Mouse (Mus musculus) heart, postnatal 25 days (tissue): ENCODE measurements at regions not wholly inside any gene's neighbourhood (a gene's known extent, or its start where the extent isn't known, plus 50 kb on each side); places are given as distances from the start of the nearest gene placed in this dataset.

Source experiments
- DNase-seq: peaks from one replicate; pipeline ENCODE4 v3.0.0; 2022; ENCODE audit warnings: low spot score
- intact Hi-C: fragments of 180-260 bp; cut with DNase I; formaldehyde crosslinking; loops from one replicate; pipeline ENCODE4 v1.15.1; 2025

DNA sequence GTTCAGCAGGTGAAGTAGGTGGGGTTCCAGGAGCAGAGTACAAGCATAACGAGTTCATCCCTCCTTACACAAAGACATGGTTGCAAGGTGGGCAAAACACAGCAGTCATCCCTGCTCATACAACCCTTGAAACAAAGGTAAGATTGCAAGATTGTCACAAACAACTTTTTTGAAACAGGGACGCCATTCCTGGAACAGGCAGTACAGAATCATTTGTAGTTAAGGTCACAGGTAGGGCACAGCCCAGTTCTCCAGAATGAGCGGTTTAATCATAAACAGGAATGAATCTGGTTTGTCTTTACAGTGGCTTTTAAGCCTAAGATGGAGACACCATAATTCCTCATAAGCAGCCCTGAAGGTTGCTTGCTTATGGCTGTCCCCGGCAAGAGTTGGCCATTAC is 150.1 kb upstream of the Plcz1 start:
- intact Hi-C loops: no loop called here

DNA sequence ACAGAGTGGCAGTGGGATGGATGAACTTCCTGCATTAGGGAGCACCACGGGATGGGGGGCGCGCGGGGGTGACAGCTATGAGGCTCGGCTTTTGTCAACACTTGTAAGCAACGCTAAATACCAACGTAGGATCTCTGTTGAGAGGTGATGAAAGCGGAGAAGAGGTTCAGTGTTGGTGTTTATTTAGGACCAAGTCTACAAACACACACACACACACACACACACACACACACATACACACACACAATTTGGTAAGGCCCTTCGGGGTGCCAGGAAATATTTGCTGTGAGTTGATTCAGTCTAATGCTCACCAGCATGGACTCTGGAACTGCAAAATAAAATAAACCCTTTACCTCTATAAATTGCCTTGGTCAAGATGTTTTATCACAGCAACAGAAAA is 148.3 kb upstream of the Plcz1 start:
- DNase-seq: no peak
- intact Hi-C loops: no loop called here

More for the DNA sequence above, 150.1 kb upstream of the Plcz1 start:
- DNase-seq: no peak

DNA sequence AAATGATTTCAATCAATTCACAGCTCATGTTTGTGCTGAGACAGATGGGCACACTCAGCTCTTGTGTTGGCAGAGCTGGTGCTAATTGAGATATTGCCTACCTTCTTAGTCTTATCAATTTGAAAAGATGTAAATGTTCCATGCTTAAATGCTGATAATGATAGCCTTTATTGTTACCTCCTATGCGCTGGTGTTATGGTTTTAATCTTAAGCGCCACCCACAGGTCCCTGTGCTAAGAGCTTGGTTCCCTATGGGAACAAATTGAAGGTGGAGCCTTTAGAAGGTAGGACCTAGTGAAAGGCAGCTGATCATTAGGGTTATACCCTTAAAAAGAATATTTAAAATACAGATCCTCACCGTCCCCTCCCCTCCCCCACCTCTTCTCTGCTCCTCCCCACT is 146.5 kb upstream of the Plcz1 start:
- DNase-seq: no peak
- intact Hi-C loops: no loop called here

DNA sequence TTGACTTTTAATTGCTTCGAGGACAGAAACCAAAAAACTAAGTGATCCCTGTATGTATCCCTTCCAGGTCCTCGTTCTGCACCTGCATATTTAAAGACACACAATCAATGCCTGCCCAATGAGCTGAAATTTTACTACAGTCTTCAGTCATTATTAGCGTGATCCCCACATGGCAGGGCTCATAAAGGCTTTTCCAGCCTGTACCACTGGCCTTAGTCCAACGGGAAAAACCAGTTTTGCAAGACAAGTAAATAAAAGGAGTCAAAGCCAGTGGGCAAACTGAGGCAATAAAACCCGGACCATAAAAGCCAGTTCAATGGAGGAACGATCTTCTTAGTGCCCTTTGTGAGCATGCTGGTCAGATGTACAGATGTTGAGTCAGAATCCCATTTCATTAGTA is 145.8 kb upstream of the Plcz1 start:
- DNase-seq: no peak
- intact Hi-C loops: no loop called here

DNA sequence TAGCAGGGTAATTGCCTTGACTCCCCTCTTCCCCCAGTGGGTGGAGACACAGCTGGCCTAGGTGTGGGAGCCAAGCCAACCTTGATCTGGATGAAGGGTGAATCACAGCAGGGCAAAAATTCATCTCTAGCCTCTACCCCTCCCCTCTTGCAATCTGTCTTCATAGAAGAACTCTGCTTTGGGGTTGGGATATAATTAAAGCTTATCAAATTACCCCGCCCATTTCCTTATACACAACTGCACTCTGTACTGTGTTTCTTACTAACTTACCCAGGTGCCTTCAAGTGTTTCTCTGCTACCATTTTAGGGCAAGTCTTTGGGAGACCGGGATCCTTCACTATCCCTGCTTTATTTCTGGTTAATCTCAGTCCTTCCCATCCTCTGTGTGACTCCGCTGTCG is 138.7 kb upstream of the Plcz1 start:
- no peak for DNase-seq
- intact Hi-C loops: no loop called here

DNA sequence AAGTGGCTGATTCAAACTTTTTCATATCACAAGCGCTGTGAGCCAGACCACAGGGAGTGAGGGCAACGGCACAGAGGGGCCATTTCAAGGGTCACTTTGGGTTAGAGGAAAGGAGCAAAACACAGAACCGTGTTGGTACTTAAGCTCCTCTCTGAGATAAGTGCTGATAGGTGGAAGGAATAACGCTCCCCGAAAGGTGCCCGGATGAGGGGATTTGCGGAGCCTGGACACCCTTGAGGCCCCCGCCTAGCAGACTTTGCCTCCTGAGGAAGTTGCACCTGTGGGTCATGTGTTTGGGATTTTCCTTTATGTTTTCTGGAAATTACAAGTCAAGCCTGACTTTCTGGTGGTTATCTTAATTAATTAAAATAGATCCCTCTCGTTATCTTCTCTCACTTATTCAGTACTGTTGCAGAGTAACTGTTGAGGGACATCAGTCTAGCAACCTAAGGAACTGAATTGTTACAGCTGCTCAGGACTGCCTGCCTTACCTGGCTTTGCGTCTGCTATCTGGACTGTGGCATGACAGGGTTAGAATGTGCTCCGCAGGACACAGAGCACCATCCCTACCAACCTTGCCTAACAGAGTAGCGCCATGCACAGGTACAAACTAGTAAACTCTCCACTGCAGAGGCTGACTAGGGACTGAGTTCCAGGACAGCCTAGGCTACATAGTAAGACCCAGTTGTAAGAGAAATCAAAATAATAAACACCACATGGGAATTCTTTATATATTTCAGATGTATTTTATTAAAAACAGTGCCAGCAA is 137.4 kb upstream of the Plcz1 start:
- no peak for DNase-seq
- intact Hi-C loops: no loop called here

DNA sequence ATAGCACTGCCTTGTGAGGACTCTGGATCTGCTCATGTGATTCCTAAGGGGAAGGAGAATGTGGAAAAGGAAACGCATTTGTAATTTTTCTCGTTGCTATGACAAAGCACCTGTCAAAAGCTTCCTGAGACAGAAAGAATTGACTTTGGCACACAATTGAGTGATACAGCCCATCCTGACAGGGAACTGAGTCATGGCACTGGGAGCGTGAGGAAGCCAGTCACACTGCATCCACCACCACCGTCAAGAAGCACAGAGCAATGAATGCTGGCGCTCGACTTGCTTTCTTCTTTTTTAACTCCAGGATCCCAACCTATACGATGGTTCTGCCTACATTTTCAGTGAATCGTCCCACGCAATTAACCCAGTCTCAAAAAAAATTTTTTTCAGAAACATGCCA is 131.5 kb upstream of the Plcz1 start:
- intact Hi-C loops: no loop called here
- no peak for DNase-seq

DNA sequence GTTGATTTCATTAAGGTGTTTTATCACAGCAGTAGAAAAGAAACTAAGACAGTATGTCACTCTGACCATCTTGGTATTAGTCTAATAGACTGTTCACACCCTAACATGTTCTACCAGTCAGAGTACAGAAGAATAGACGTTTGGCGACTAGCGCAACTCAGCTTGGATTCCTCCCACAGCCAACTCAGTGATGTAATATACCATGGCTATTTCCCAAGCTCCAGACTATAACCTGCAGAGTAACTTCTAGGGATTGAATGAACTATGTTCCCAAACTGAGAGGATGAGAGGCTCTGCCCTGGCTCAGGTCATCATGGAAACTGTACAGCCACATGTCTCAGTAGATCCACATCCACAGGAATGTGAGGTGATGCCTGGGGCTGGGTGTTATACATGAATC is 128.6 kb upstream of the Plcz1 start:
- intact Hi-C loops: no loop called here

DNA sequence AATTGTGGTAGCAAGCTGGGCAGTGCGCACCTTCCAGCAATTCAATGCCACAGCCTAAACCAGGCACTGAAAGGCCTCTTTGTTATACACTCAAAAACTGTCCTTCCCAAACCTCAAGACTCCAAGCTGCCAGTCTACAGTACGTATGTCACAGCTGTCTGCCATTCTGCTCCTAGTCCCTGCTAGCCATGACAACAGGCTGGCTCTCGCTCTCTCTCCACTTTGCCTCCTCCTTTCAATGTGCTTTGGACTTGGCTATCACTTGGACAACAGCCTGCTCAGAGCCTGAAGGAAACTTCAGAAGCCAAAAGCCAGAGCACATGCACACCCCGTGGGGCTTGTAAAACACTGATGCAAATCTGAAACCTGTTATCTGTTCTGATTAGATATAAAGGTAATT is 125.9 kb upstream of the Plcz1 start:
- intact Hi-C loops: no loop called here
- DNase-seq: no peak

More for the DNA sequence above, 128.6 kb upstream of the Plcz1 start:
- no peak for DNase-seq

DNA sequence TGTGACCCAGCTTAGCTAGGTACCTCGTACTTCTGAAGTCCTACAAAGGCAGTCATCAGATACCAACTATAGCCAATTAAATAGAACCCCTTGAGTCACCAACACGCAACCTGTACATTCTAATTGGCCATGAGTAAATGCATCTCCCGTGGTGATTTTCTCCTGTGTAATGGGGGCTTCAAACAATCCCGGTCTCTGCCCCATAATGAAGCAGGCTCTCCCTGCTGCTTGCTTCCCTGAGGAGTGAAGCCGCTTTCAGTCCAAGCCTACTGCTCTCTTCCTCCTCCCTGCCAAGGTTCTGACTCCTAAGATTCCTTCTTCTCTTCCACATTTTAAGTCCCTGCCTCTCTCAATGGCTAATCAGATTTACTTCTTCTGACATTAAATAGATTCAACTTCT is 121.5 kb upstream of the Plcz1 start:
- DNase-seq: no peak
- intact Hi-C loops: no loop called here

DNA sequence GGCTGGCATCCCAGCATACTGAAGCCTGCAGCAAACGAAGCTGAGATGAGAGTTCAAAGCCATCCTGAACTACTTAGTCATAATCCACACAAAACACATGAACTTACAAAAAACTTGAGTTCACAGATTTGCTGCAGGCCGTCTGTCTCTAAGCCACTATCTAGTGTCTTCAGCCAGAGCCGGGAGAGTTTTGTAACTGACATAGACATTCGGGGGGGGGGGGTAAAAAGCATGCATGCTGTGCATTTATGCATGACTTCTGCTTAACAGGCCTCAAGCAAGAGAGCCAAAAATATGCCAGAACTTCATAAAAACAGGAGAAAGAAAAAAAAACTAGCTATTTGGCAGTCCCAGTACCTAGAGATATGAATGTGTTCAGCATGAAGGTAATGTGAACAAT is 120.2 kb upstream of the Plcz1 start:
- intact Hi-C loops: no loop called here
- no peak for DNase-seq

DNA sequence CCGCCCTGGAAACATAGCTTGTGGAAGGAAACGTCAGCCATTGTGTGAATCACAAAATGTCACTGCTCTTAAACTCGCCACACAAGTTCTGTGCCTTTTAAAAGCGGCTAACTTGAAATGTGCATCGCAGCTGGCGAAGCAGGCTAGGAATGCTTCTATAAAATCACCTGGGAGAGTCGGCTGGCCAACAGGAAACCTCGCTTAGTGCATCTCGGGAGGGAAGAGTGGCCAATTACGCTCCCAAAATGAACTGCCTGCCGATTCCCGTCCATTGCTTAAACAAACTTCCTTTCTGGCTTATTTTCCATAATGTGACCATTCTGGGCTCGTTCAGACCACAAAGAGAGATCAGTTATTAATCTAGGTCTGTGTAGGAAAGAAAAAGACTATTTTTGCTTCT is 119.7 kb upstream of the Plcz1 start:
- DNase-seq: no peak

DNA sequence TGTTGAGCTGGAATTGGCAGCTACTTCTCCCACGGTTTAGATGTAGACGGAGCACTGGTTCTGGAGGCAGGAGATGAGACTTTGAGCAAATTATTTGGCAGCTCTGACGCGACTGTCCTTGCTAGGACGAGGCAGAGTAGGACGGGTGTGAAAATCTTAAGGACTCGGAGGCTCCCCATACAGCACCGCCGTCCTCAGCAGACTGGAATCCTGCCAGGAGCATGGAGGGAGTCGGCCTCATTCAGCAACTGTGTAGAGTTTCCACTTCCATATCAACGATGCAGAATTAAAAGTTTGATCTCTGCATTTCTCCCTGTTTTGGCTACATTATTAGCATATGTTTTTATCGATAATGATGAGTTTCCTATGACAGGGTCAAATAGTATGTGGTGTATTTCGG is 117.7 kb upstream of the Plcz1 start:
- intact Hi-C loops: no loop called here
- no peak for DNase-seq

More for the DNA sequence above, 119.7 kb upstream of the Plcz1 start:
- intact Hi-C loops: no loop called here

DNA sequence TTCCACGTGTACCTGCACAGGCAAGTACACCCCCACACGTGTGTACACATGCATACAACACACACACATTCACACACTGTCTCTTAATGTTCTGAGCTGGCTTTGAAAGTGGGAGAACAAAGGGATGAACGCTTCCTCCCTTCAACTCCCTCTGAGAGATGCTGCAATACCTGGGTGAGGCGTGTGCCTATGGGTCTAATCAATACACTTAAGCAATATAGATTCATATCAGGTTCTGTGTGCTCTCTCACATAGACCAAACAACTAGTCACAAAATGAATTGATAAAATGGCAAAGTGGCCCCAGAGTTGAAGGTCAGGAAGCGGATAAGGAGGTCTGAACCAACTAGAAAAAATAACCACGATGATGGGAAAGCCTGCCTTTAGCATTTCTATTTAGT is 116.1 kb upstream of the Plcz1 start:
- intact Hi-C loops: no loop called here
- no peak for DNase-seq

DNA sequence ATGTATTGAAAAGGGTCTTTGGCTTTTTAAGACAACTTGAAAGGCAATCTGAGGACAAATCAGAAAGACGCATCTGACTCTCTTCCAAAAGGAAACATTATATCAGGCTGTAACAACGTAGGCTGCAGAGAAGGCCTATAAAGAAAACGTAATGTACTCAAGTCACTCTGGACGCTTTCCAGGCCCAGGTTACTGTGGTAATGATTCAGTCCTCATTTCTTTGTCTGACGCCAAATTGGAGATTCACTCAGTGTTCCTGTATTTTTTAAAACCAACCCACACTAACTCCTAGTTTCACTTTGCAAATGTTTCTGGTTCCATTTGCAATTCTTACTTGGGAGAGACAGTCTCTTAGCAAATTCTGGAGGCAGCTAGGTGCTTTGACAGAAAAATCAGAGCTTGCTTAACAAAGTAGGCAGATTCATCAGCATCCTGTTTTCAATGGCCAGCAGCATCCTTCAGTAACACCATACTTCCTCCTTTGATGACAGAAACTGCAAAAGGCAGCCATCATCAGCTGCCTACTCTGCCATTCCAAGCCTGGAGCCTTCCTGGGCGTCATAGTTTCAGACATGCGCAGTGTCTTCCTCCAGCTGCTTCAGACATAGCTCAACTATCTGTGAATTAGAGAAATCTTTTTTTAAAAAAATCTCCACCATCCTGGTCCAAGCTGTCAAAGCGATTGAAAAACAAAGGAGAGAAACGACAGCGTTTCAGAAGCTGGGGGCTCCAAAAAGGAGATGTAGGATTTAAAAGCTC is 111.3 kb upstream of the Plcz1 start:
- intact Hi-C loops: no loop called here
- DNase-seq: no peak

DNA sequence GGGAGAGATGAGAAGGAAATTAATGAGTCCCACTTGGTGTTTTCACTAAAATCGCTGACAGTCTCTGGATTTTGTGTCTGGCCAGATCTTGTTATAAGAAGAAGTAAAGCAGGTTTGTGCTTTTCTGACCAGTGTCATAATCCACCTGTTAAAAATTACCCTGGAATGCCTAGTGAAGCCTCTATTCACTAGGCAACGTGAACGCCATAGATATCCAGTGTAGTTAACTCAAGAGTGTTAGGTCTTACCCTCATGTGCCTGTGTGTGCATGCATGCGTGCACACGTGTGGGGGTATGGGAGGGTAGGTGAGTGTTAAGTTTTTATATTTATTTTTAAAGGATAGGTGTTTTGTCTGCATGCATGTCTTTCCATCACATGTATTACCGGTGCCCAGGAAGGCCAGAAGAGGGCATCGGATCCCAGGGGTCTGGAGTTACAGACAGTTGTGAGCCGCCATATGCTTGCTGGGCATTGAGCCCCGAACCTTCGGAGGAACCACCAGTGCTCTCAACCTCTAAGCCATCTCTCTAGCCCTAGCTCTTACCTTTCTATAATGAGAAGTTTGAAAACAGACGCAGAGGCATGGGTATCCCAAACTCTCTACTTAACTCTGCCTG is 107.5 kb upstream of the Plcz1 start:
- DNase-seq: no peak
- intact Hi-C loops: no loop called here

DNA sequence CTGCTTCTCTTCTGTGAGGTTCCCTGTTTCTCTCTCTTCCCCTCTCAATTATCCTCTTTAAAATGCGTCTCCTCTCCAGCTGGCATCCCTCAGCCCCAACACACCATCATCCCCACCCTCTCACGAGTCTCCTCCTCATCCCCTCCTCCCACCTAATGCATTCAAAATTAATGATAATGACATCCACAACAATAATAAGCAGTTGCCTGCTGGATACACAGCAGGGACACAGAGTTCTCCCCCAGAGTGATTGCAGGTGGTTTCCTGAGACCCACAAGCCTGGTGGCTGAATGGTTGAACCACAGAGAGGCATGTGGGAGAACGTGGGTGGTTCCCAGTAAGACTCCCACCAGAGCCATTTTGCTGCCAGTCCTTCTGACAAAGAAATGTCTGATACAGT is 106.9 kb upstream of the Plcz1 start:
- DNase-seq: no peak
- intact Hi-C loops: no loop called here

DNA sequence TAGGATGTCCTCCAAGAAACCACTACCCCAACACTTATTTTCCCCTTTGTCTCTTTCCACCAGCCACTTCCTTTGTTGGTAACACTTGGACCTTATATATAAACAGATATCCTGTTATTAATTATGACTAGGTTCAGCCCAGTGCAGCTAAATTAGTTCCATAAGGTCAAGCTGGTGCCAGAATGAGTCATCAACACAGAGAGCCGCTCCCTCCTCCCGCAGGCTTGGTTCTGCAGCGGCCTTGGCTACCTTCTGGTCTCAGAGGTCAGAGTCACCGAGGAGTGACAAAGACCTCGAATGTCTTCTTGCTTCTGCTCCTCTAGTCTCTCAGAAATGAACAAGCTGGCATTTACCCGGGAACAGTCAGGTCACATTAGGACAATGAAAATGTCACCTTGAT is 106.5 kb upstream of the Plcz1 start:
- DNase-seq: peak; percentile 29

DNA sequence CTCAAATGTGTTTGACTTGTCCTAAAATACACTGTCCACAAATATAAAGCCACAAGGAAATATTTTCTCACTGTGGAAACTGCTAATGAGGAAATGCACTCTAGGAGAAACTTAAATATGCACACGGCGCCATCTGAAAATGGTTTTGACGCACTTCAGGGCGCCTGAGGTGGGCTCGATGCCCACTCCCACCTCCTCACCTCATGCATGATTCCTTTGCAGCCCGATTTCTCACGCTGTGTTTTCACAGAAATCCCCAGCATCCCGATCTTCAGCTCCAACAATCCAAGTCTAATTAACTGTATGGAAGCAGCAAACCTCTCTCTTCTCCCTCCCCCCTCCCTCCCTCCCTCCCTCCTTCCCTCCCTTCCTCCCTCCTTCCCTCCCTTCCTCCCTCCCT is 92.5 kb upstream of the Plcz1 start:
- intact Hi-C loops: no loop called here
- DNase-seq: no peak

More for the DNA sequence above, 106.5 kb upstream of the Plcz1 start:
- intact Hi-C loops: no loop called here

DNA sequence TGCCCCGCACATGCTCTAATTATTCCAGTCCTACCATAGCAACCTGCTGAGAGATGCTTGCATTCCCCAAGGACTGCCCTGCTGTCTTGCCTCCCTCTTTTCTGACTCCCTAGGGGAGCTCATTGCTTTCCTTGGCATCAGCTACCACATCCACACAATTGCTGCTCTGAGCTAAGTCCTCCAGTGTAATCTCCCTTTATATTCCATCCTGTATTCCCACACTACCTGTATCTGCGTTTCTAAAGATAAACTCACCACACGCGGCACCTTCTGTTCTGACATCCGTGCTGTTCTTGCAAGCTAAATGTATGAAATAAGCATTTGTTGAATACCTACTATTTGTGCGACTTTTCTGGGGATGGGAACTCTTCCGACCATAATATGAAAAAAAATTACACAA is 85.4 kb upstream of the Plcz1 start:
- intact Hi-C loops: no loop called here
- no peak for DNase-seq

DNA sequence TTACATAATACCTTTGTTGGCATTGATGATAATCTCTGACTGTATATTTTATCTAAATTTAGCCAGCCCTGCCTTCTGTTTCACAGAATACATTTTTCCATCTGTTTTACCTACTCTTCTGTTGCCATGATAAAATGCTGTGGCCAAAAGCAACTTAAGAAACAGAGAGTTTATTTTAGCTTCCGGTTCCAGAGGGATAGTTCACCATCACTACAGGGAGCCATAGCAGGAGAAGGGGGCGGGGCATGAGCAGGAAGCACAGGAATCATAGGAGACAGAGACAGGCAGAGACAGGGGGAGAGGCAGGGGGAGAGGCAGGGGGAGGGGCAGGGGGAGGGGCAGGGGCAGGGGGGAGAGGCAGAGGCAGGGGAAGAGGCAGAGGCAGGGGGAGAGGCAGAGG is 72.8 kb upstream of the Plcz1 start:
- no peak for DNase-seq
- intact Hi-C loops: no loop called here
